Mouse (Mus musculus): Measurements from ENCODE around the gene Col25a1. TPM values are rescaled to one million over a fixed set of nuclear protein-coding genes. Genes with fewer than 3 reads are reported as not detected.

The Col25a1 gene
- total RNA-seq, 2 experiments from 2014 or later = 1.7 to 1.8 TPM

DNA sequence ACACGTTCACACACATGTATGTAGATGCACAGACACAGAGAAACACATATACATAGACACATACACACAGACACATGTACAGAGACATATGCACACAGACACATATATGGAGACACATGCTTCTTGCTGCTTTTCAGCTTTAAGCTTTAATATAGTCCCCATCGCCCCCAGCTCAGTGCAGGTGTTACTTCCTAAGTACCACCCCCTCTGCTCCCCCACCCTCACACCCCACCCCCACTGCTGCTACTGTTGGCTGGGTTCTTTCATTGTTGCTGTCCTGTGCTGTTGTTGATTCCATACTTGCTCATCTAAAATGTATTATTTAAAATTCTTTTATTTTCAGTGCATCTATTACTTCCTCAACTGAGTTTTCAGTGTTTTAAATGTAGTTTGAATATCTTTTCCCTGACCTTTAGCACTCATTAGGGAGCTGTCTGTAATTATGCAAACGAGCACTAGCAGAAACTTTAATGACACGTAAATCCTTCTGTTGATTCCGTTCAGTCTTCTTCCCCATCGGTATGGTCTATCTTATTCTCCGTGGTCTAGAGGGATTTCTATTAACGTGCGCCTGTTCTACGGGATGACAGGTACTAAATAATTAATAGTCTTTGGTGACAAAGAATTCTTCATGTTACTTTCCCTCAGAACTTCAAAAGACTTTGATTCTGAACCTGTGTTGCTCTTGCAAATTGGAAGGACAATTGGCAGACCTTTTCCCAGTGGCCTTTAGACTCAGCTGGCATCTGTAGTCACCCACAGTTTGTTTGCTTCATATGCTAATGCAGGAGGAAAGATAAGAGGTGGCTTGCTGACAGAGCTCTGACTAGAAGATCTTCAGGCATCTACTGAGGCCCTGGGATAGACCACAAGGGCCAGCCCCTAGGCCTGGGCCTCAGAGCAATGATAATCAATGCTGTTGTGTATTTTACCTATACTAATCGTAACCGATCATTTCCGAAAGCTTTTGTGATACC is 196.0 kb downstream of the Col25a1 start:
- no peak for DNase-seq

- DNase-seq = no peak
These were observed 197.6 kb downstream of the Col25a1 start for GRCm38 (mm10) chr3:130328909-130329308.

GRCm38 (mm10) chr3:130329833-130330555 is 198.7 kb downstream of the Col25a1 start:
- DNase-seq = no peak

DNA sequence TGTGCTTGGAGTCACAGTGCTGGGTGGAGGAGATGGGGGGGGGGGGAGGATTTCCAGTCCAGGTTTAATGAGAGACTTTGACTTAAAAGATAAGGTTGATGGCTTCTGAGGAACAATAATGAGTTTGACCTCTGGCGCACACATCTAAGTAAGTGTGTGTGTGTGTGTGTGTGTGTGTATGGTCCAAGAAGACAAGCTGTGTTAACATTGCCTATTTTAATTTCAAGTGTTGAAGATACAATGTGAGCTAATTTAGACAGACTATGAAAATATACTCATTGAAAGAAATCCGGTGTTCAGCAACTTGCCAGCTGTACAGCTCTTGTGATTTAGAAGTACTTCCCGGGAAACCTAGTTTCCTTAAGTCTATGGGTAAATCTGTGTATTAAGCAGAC is 199.3 kb downstream of the Col25a1 start:
- DNase-seq = no peak

DNA sequence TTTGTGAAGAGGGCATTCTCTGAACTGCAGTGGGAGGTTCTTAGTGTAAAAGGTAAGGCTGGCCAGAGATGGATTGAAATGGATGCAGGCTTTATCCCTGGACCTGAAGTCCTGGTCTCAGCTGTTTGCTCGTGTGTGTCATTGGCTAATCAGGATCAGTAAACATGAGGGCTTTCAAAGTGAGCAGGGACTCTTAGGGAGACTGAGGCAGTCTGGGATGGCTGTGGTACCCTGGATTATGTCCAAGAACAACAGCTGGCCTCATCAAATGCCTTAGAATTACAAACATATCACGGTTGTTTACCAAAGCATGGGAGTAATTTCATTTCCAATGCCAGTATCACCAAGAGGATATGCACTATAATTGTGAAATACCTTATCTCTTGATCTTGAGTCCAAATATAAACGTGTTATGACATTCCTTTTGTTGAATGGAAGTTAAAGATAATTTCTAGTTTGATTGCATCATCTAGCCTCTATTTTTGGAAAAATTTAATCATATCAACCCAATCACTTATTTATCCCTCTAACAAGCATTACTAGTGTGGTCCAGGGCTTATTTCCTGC is 201.1 kb downstream of the Col25a1 start:
- DNase-seq = no peak

DNA sequence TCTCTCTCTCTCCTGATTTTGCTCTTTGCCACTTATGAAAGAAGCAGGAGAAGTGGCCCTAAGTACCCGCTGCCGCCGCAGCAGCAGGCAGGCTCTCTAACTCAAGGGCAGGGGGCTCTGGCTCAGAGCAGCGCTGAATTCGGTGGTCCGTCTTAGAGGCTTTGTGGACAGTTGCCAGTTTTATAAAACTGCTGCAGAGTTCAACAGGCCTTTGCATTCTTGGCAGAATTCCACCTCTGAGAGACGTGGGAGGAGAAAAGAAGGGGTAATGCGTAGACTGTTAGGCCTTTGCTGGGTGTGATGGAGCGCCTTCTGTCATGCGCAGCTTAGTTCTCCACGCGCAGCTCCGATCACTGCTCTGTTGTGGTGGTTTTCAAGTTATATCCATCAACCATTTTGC is 206.6 kb downstream of the Col25a1 start:
- DNase-seq = peak; percentile 59

DNA sequence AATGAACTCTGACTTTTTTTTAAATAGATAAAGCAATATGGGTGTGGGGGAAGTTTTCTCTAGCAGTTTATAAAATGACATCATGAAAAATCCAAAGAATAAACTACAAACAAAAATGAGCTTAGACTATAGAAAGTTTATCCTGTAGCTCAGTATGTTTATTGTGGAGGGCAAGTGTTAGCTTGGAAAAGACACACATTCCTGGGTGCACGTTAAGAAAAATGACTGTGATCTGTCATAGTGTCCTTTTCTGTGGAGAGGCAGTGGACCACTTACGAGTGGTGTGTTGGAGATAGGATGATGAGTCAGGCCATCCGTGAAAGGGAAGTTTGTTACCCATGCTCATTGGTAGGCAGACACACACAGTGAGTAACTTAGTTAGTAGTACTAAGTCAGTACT is 207.1 kb downstream of the Col25a1 start:
- DNase-seq = no peak

- DNase-seq = no peak
These were observed 218.9 kb downstream of the Col25a1 start for GRCm38 (mm10) chr3:130350161-130350560.

- no peak for DNase-seq
These were observed 223.2 kb downstream of the Col25a1 start for GRCm38 (mm10) chr3:130354399-130355039.

DNA sequence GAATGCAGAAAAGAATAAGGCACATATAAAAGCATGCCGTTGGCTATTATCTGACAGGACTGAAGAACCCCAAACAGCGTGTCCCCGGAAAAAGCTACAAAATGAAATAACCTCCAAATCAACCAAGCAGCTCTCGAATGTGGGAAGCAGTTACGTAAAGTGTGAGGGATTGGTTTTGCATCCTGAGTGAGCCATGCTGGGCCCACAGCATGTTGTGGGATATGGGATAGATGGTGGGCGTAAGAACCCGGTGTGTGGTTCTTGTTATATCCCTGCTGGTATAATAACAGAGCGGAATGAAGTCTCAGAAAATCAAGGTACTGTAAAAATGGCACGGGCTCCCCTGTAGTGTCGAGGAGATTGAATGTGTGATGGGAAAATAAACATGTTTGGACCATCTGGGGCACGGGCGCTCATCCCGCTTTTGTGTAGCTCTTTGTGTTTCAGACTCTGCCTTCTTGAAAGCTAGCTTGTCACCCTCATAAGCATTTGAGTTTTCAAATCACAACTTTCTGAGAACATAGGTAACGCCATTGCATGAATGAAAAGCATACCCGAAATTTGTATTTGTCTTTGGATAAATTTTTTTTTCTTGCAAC is 225.4 kb downstream of the Col25a1 start:
- no peak for DNase-seq

- DNase-seq = no peak
These were observed 229.5 kb downstream of the Col25a1 start for GRCm38 (mm10) chr3:130360813-130361212.

DNA sequence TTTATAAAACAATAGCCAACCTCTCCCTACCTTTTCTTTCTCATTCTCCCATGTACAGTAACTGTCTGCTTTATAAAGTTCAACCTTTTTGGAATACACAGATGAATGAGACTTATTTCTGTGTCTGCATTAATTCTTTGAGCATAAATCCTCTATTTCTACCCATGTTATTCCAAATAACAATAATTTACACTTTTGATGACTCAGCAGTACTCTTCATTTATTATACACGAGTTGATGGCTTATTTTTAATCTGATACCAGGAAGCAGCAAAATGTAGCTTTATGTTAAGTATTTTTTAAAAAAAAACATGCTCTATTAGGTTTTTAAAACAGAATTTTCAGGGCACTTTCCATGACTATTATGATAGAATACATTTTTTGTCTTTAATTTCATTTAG is 230.6 kb downstream of the Col25a1 start:
- no peak for DNase-seq

GRCm38 (mm10) chr3:130362797-130363367 is 231.6 kb downstream of the Col25a1 start:
- no peak for DNase-seq

- DNase-seq = no peak
These were observed 235.8 kb downstream of the Col25a1 start for GRCm38 (mm10) chr3:130366917-130367610.

DNA sequence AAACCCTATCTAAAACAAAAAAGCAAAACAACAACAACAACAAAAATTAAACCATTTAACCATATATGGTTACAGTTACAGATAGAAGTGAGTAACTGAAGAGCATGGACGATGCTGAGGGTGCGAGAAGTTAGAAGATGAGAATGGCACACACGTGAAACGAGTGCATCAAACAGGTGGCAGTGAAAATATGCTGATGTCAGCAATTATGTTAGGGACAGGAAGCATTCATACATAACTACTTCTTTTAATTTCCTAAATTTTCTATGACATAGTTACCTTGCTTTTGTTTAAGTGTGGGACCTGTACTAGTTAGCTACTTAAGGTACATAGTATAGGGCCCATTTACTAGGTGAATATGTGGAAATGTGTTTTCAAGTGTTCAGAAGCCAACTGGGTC is 237.1 kb downstream of the Col25a1 start:
- DNase-seq = no peak

- DNase-seq = no peak
These were observed 237.8 kb downstream of the Col25a1 start for GRCm38 (mm10) chr3:130369113-130369512.

GRCm38 (mm10) chr3:130370167-130370566 is 238.9 kb downstream of the Col25a1 start:
- no peak for DNase-seq

- DNase-seq = no peak
These were observed 241.8 kb downstream of the Col25a1 start for GRCm38 (mm10) chr3:130373145-130373544.

DNA sequence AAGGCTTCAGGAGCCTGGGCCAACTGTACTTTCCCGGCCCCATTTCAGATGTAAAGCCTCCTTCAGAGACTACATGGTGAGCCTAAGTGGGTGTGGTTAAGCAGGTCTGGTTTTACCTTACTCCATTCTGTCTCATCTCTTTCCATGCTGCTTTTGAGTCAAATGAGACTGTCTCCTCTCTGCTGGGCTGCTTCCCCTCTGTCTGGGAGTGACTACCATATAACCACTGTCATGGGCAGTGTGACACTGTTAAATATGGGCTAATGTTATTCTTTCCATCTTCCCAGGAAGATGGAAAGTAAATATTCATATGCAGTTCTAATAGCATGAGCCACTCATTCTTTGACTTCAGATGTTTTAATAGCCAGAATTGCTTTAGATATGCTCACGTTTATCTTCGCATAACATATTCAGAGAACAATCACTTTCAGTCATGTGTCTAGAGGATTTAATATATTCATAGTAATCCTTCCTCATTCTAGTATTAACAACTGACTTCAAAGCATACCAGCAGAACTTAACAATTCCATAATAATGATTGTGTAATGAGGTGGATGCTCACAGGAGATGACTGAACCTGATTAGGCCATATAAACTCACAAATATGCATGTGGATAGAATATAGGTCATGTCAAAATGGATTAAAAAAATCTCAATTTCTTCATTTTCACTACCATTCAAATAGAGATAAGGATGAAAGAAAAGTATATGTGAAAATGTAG is 243.5 kb downstream of the Col25a1 start:
- no peak for DNase-seq

GRCm38 (mm10) chr3:130377786-130378185 is 246.5 kb downstream of the Col25a1 start:
- no peak for DNase-seq

DNA sequence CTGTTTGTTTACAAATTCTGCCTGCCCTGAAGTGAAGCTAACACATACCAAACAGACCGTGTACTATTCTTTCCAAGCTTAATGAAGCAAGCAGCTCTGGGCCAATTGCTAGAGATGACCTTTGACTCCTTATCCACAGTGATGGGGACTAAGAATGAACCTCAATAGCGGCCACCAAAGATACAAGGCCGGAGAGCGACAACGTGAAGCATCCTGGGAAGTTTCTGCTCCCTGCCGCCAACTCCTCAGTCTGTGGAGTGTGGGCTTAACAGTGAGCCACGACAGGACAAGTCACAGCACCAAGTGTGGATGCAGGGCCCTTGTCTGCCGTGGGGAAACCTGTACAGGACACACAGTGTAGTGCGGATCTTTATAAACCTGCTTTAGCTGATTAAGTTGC is 247.3 kb downstream of the Col25a1 start:
- DNase-seq = no peak
